Mouse (Mus musculus): ENCODE data around the gene Lsm14a.

GRCm38 (mm10) chr7:34302651-34303050, 90.5 kb downstream of the Lsm14a start:
- no peak for TF ChIP-seq FLI1 (IDR thresholded peaks at IDR 0.05; ENCODE audit: low read length)
- TF ChIP-seq GATA1 (IDR thresholded peaks at IDR 0.05; ENCODE audit: borderline replicate concordance, low read length) = no peak

Measured in megakaryocyte, embryonic 14.5 days (primary cell).